Comparison of ENCODE assay signal across 32 mouse cellular contexts in the genomic region with DNA sequence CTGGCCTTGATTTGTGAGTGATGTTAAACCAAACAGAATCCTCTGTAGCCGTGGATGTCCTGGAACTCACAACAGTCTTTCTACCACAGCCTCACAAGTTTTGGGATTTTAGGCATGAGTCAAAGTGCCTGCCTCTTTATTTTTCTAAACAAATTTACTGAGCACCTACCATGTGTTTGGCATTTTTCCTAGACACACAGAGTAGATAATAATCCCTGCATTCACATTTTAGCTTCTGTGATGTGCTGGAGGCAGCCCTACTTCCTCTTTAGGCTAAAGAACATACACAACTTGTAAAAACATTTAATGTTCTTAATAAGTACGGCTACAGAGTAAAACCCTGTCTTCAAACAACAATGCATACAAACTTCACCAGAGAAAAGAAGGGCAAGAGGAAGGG. TPM values are rescaled to one million over a fixed set of nuclear protein-coding genes. Genes with fewer than 3 reads are reported as not detected.
"Had no signal": no experiment of that assay in that cellular context is flagged by ENCODE, and none has a peak within 500 bp of the region (broad histone marks: within the 10 kb centered on the region; RNA-seq: fewer than 3 reads in every experiment).

No protein-coding gene starts in this region.

- H3K27me3 ChIP-seq: liver, embryonic 13.5 days; lung, embryonic 15.5 days had no signal

- H3K9ac ChIP-seq: limb, embryonic 12.5 days; limb, embryonic 13.5 days; limb, embryonic 15.5 days; liver, embryonic 12.5 days; liver, embryonic 13.5 days; liver, embryonic 14.5 days; liver, embryonic 15.5 days; liver, postnatal 0 days; lung, embryonic 14.5 days; lung, embryonic 15.5 days; midbrain, embryonic 12.5 days; midbrain, embryonic 13.5 days; midbrain, embryonic 15.5 days; neural tube, embryonic 12.5 days had no signal

- H3K4me3 ChIP-seq: limb, embryonic 10.5 days; limb, embryonic 12.5 days; limb, embryonic 13.5 days; limb, embryonic 15.5 days; liver, embryonic 12.5 days; liver, embryonic 13.5 days; liver, embryonic 15.5 days; lung, embryonic 15.5 days; megakaryocyte, embryonic 14.5 days; midbrain, embryonic 10.5 days; midbrain, embryonic 12.5 days; midbrain, embryonic 13.5 days; midbrain, embryonic 15.5 days; myocyte; neural tube, embryonic 12.5 days had no signal

- H3K36me3 ChIP-seq: limb, embryonic 10.5 days; limb, embryonic 12.5 days; limb, embryonic 13.5 days; limb, embryonic 15.5 days; liver, embryonic 12.5 days; liver, embryonic 13.5 days; liver, embryonic 15.5 days; lung, embryonic 15.5 days; midbrain, embryonic 10.5 days; midbrain, embryonic 12.5 days; midbrain, embryonic 13.5 days; midbrain, embryonic 15.5 days; neural tube, embryonic 12.5 days had no signal

- H3K27ac ChIP-seq: limb, embryonic 10.5 days; limb, embryonic 12.5 days; limb, embryonic 13.5 days; limb, embryonic 15.5 days; liver, embryonic 12.5 days; liver, embryonic 13.5 days; liver, embryonic 14.5 days; liver, embryonic 15.5 days; lung, embryonic 15.5 days; macrophage; midbrain, embryonic 10.5 days; midbrain, embryonic 12.5 days; midbrain, embryonic 13.5 days; midbrain, embryonic 15.5 days; neural tube, embryonic 12.5 days had no signal

- H3K9me3 ChIP-seq: limb, embryonic 10.5 days; limb, embryonic 12.5 days; limb, embryonic 13.5 days; limb, embryonic 15.5 days; liver, embryonic 12.5 days; liver, embryonic 13.5 days; liver, embryonic 15.5 days; lung, embryonic 15.5 days; megakaryocyte, embryonic 14.5 days; midbrain, embryonic 10.5 days; midbrain, embryonic 12.5 days; midbrain, embryonic 13.5 days; midbrain, embryonic 15.5 days; neural tube, embryonic 12.5 days had no signal

- H3K4me1 ChIP-seq: limb, embryonic 10.5 days; limb, embryonic 12.5 days; limb, embryonic 13.5 days; limb, embryonic 15.5 days; liver, embryonic 12.5 days; liver, embryonic 13.5 days; liver, embryonic 15.5 days; lung, embryonic 15.5 days; megakaryocyte, embryonic 14.5 days; midbrain, embryonic 10.5 days; midbrain, embryonic 12.5 days; midbrain, embryonic 13.5 days; midbrain, embryonic 15.5 days; neural tube, embryonic 12.5 days had no signal

- DNase-seq: left cerebral cortex, postnatal 4 days; liver; liver, embryonic 13.5 days; liver, postnatal 0 days; lung, adult 18-20 months; lung, embryonic 14.5 days; lung, postnatal 10 days; lung, postnatal 14 days; lung, postnatal 36 days; lung, postnatal 4 days; midbrain, embryonic 14.5 days had no signal

RNA-seq across cellular contexts. Expression of a gene that starts 31.9 kb away (rescaled TPM):
- total RNA-seq: megakaryocyte progenitor cell, adult 5-6 weeks; megakaryocyte, adult 5-6 weeks; megakaryocyte-erythroid progenitor cell, adult 5-6 weeks; monocyte, adult 5-6 weeks had no signal
- polyA plus RNA-seq: limb, embryonic 12.5 days; liver, embryonic 11.5 days; liver, embryonic 12.5 days; macrophage; midbrain, embryonic 12.5 days; myocyte; neural tube, embryonic 12.5 days had no signal
